Mouse (Mus musculus) heart, postnatal 36 days (tissue): ENCODE results near the gene Cfap77. TPM values are rescaled to one million over a fixed set of nuclear protein-coding genes. Genes with fewer than 3 reads are reported as not detected.

Experiments
- total RNA-seq, 2 experiments: library from RNA; stranded (reverse); gene quantifications; 2 replicates each; pipeline ENCODE4 v1.2.3; 2021

Cfap77 gene
- total RNA-seq, 2 experiments from 2014 or later, result not detected

Other genes with a start within 250 kb of the Cfap77 start
- 10 to 100 TPM; 17.8 to 20.1 TPM for gene Gtf3c4, start 214.7 kb downstream of the Cfap77 start, total RNA-seq
- gene Ddx31, start 214.7 kb downstream of the Cfap77 start, total RNA-seq, result 1 to 10 TPM; 3.3 to 4.1 TPM
- not detected for gene Barhl1, start 138.4 kb downstream of the Cfap77 start, total RNA-seq
- gene Ttf1, start 5.2 kb upstream of the Cfap77 start, total RNA-seq, result 1 to 10 TPM; 6.4 to 6.7 TPM
- 10 to 100 TPM; 32.6 to 34.5 TPM for gene Setx, start 69.1 kb upstream of the Cfap77 start, total RNA-seq
- gene Ntng2, start 197.9 kb upstream of the Cfap77 start, total RNA-seq, result 1 to 10 TPM; 5.6 to 5.7 TPM